Mouse (Mus musculus): ENCODE data around the gene Setdb1. TPM values are rescaled to one million over a fixed set of nuclear protein-coding genes. Genes with fewer than 3 reads are reported as not detected.
A peak's percentile ranks its signal among the peaks of the same experiment; 100 is the strongest.

Setdb1 gene
- total and polyA plus RNA-seq, 3 experiments, result 33.7 to 49.5 (median 43.2) TPM

- Histone ChIP-seq H3K36me3 (replicated peaks in 1 of 2; ENCODE audit: control insufficient read depth in 1 of 2, insufficient read depth in 1 of 2, low read length in 1 of 2) (peaks cover 0 to 9% of the 10 kb centered on the region in 2 experiments), H3K27ac (ENCODE audit: insufficient read depth, low read depth) (peak overlapping the region; percentile 90), H3K9ac (ENCODE audit: insufficient read depth, low read depth) (peak overlapping the region; percentile 58), H3K4me3 (replicated peaks in 1 of 3; ENCODE audit: low read depth in 2 of 3, low read length in 2 of 3, poor library complexity in 1 of 3) (no peak overlapping the region), H3K4me1 (ENCODE audit: control insufficient read depth in 1 of 2, insufficient read depth in 2 of 2) (peaks cover 7 to 24% of the 10 kb centered on the region in 2 experiments), H3K79me2 (replicated peaks; ENCODE audit: control insufficient read depth, extremely low read depth, insufficient read depth, poor library complexity, severe bottlenecking) (peaks cover 12% of the 10 kb centered on the region), H3K27me3 (replicated peaks) (no peaks in the 10 kb centered on the region), H3K4me2 (ENCODE audit: insufficient read depth, low read depth, poor library complexity, severe bottlenecking) (peak overlapping the region; percentile 40), H3K9me3 (replicated peaks; ENCODE audit: low read length) (no peaks in the 10 kb centered on the region)
- in situ Hi-C loops (cut with MboI; ENCODE audit: low pct_ligation_motif_present, low pct_unique_long_range_greater_than_20kb, low sequenced_read_pairs) (no loop called here), dilution Hi-C loops (cut with MboI; ENCODE audit: extremely low pct_ligation_motif_present, extremely low pct_unique_long_range_greater_than_20kb, low sequenced_read_pairs) (no loop called here)
- TF ChIP-seq TBP (conservative IDR thresholded peaks at IDR 0.05; ENCODE audit: low read depth, low read length) (0 out of 2 replicates have a peak, but pooled peaks have one; percentile 5), POLR2AphosphoS2 (IDR thresholded peaks at IDR 0.05; ENCODE audit: low read depth, low read length) (no peak), BHLHE40 (IDR thresholded peaks at IDR 0.05; ENCODE audit: low read depth, low read length) (0 out of 2 replicates have a peak, but pooled peaks have one; percentile 4), E2F4 (IDR thresholded peaks at IDR 0.05; ENCODE audit: insufficient replicate concordance, low read depth, low read length) (no peak), MYC (IDR thresholded peaks at IDR 0.05; ENCODE audit: low read depth, low read length) (peak; percentile 25), ZNF384 (IDR thresholded peaks at IDR 0.05; ENCODE audit: low read depth, low read length) (no peak), MAX (IDR thresholded peaks at IDR 0.05; ENCODE audit: low read length) (peak; percentile 76; the same call in 1 of the 2 replicates), SIN3A (IDR thresholded peaks at IDR 0.05; ENCODE audit: low read length) (no peak), HCFC1 (IDR thresholded peaks at IDR 0.05; ENCODE audit: low read depth, low read length) (peak; percentile 28; the same call in 1 of the 2 replicates), SMC3 (IDR thresholded peaks at IDR 0.05; ENCODE audit: low read depth, low read length) (peak; percentile 68), TCF12 (IDR thresholded peaks at IDR 0.05; ENCODE audit: low read depth, low read length) (peak; percentile 26; the same call in 1 of the 2 replicates), ELF1 (IDR thresholded peaks at IDR 0.05; ENCODE audit: low read depth, low read length) (0 out of 2 replicates have a peak, but pooled peaks have one; percentile 8), RAD21 (IDR thresholded peaks at IDR 0.05; ENCODE audit: low read depth, low read length) (peak; percentile 67), MEF2A (IDR thresholded peaks at IDR 0.05; ENCODE audit: borderline replicate concordance, low read depth, low read length) (0 out of 2 replicates have a peak, but pooled peaks have one; percentile 43), CHD1 (IDR thresholded peaks at IDR 0.05; ENCODE audit: low read depth, low read length) (peak; percentile 62; the same call in 1 of the 2 replicates), ETS1 (conservative IDR thresholded peaks at IDR 0.05; ENCODE audit: low read depth, low read length) (no peak), JUND (conservative IDR thresholded peaks at IDR 0.05; ENCODE audit: low read depth, low read length) (0 out of 2 replicates have a peak, but pooled peaks have one; percentile 23), ZC3H11A (IDR thresholded peaks at IDR 0.05; ENCODE audit: low read depth, low read length) (0 out of 2 replicates have a peak, but pooled peaks have one; percentile 7), NELFE (IDR thresholded peaks at IDR 0.05; ENCODE audit: low read depth, low read length) (peak; percentile 67; the same call in 1 of the 2 replicates), CTCF (conservative IDR thresholded peaks at IDR 0.05 in 1 of 2, IDR thresholded peaks at IDR 0.05 in 1 of 2; ENCODE audit: low read depth in 2 of 2, low read length in 2 of 2) (peak; percentile 60 to 77; a peak in 3 of 4 replicates), IRF4 (IDR thresholded peaks at IDR 0.05; ENCODE audit: low read depth, low read length) (peak; percentile 40; the same call in 1 of the 2 replicates), MAZ (IDR thresholded peaks at IDR 0.05; ENCODE audit: low read depth, low read length) (no peak), MXI1 (IDR thresholded peaks at IDR 0.05; ENCODE audit: low read depth, low read length) (peak; percentile 49; the same call in 1 of the 2 replicates), POLR2A (IDR thresholded peaks at IDR 0.05; ENCODE audit: low read depth, low read length) (peak; percentile 37; the same call in 1 of the 2 replicates), UBTF (IDR thresholded peaks at IDR 0.05; ENCODE audit: low read depth, low read length) (no peak)
- peak; percentile 68 for DNase-seq (ENCODE audit: extremely low read depth)
Measured at GRCm38 (mm10) chr3:95310968-95311882, 45.8 kb downstream of the Setdb1 start.
